Mouse (Mus musculus): Measurements from ENCODE around the gene Rhd.

The Rhd gene

DNA sequence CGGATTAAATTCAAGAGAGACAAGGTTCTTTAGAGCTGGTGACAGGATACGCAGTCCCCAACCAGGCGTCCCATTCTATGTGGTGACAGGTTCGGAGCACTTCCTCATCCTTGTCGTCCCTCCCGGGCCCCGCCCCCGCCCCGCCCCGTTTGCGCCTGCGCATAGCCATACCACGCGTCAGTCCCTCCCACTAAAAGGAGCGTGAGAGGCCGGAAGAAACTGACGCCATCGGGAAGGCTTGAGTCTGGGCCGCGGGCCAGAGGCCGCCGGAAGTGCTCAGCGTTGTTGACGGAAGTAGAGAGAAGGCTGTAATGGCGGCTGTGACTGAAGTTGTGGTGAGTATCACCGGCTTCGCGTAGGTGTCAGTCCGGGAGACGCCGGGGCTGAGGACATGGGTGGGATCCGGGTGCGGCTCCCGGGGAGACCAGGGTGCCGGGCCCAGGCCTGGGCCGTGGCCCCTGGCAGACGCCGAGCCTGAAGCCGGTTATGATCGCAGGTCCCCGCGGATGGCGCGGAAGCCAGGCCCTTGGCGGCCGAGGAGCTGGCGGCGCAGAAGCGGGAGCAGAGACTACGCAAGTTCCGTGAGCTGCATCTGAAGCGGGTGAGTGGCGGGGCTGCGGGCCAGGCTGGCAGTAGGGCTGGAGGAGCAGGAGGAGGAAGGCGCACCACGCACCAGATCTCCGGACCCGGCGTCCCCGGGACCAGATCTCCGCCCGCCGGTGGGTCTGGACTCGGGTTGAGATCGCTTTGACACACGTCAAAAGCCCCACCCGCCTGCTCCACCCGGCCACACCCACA lies 66.5 kb downstream of the Rhd start, which contains the start of gene Syf2:
TSS of gene Syf2 (plus strand) at position 215 of the 798 bp plus-strand sequence.
- peak; percentile 98 for DNase-seq (ENCODE audit: low read depth, low spot score)

DNA sequence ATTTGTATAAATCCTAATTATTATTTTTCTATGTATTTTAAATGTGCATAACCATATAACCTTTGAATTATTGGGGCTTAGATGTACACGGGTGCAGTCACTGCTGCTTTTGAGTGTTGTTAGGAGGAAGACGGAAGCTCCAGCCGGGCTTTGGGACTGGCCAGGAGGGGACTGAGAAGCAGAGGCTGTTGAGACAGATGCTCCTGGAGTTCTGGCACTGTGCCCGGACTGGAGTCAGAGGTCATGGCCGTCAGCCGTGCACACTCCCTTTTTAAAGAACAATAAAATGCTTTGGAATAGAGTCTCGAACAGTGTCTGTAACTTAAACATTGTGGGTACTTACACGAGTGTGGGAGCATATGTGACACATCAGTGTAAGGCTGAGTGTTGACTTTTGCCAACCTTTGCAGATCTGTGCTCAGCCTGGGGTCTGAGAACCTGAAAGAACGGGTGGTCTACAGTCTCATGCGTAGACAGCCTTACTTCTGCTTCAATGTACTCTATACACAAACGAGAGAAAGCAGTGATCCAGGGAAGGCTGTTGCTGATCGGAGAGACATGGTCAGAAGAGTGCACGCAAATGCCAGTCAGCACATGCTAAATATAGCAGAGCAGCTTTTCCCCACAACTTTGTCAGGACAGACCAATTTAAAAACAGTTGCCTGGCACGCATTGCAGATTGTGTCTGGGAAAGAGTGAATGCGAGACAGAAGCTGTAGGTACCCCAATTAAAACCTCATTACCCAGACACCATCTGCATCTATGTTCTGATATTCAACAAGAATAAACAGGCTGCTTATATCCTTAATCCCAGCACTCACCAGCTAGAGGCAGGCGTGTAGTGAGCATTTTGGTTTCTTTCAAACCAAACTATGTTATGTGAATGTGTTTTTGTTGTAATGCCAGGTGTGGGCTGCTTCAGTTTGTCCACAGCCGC lies 73.2 kb downstream of the Rhd start:
- peak; percentile 54 for DNase-seq (ENCODE audit: low read depth, low spot score)

DNA sequence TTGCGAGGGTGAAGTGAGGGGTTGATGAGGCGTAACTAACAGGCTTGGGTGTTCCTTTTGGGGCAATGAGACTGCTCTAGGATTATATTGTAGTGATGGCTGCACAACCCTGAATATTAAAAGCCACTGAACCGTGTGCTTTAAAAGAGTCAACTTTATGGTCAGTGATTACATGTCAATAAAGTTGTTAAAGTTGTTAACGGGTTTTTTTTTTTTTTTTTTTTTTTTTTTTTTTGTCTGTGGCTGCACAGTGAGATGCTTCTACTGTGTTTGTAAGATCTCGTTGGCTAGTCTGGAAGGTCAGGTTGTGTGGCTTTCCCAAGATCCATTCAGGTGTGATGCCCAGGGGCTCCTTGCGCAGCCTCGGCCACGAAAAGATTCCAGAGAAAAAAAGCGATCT lies 75.6 kb downstream of the Rhd start:
- DNase-seq (ENCODE audit: low read depth, low spot score), result no peak

DNA sequence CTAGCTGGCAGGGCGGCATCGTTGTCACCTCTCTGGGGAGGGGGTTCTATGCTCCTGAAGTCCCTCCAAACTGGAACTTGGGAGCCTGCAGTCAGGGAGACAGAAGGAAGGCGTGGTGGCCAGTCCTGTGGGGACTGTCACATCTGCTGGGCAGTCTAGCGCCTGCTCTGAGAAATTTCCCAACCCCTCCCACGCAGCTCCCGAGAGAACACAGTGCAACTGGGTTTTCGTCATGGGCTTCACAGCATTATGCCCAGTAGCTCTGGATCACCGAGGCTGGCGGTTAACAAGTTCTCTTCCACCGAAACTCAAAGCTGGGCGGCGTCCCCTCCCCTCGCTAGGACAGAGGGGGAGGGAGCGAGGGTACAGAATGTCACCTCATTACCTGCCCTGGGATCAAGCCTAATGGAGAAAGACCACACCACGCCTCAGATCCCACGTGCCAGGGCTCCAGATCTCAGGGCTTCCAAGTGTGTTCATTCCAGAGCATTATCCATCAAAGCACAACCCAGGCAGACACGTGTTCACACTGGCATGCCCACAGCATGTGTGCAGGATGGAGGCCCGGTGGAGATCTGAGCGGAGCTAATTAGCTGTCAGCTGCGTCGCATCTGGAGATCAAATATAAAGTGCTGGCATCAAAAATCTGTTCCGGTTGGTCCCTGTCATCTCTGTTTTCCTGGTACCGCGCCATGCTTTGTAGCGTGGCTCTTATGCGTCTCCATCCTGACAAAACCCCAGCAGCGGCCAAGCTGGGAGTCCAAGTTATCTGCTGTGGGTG lies 79.6 kb downstream of the Rhd start:
- DNase-seq (ENCODE audit: low read depth, low spot score), result no peak
